Mouse (Mus musculus) hindbrain, embryonic 13.5 days (tissue): ENCODE results near the gene Olfr198. TPM values are rescaled to one million over a fixed set of nuclear protein-coding genes. Genes with fewer than 3 reads are reported as not detected.
"Not testable (repeated sequence)": the region's sequence is repeated elsewhere in the genome, so short reads cannot be mapped to it uniquely, and the experiment has no call there.

Experiments
- ATAC-seq: fragments of 200-750 bp; cut with Nextera tagmentation; 2 replicates; pipeline ENCODE4 v1.8.0; 2017; ENCODE audit warnings: moderate TSS enrichment; ENCODE audit not compliant: low FRiP score
- H3K27ac ChIP-seq: fragments of 300-500 bp; sonication (generic); 2 replicates; pipeline ENCODE4 v1.5.1; 2015; ENCODE audit warnings: inconsistent platforms, mild to moderate bottlenecking, moderate library complexity
- H3K27me3 ChIP-seq: fragments of 300-500 bp; sonication (generic); 2 replicates; pipeline ENCODE4 v1.6.1; 2015; ENCODE audit warnings: mild to moderate bottlenecking, inconsistent platforms
- H3K36me3 ChIP-seq: fragments of 300-500 bp; sonication (generic); 2 replicates; pipeline ENCODE4 v1.6.1; 2015; ENCODE audit warnings: mild to moderate bottlenecking, inconsistent platforms
- H3K4me1 ChIP-seq: fragments of 300-500 bp; sonication (generic); replicated peaks from 2 replicates; pipeline ENCODE4 v1.6.1; 2015; ENCODE audit warnings: inconsistent platforms
- H3K4me2 ChIP-seq: fragments of 300-500 bp; sonication (generic); 2 replicates; pipeline ENCODE4 v1.6.1; 2015; ENCODE audit warnings: inconsistent platforms, mild to moderate bottlenecking, moderate library complexity
- H3K4me3 ChIP-seq: fragments of 300-500 bp; sonication (generic); 2 replicates; pipeline ENCODE4 v1.5.1; 2015; ENCODE audit warnings: mild to moderate bottlenecking, inconsistent platforms
- H3K9ac ChIP-seq: fragments of 300-500 bp; sonication (generic); 2 replicates; pipeline ENCODE4 v1.6.1; 2015; ENCODE audit warnings: mild to moderate bottlenecking, inconsistent platforms
- H3K9me3 ChIP-seq: fragments of 300-500 bp; sonication (generic); 2 replicates; pipeline ENCODE4 v1.6.1; 2016; ENCODE audit warnings: inconsistent platforms
- WGBS: fragments of 180-500 bp; shearing (Covaris S2); methylation state at CpG from one replicate; pipeline ENCODE4 v1.1.7; 2015; 5-methylcytosine and 5-hydroxymethylcytosine counted together
- polyA plus RNA-seq: library from polyadenylated mRNA; unstranded; fragments of >200 nt; fragmentation: Nextera tagmentation; extraction: Ambion mirVana; gene quantifications from 2 replicates; pipeline ENCODE4 v1.2.1, GENCODE M21; 2015

The Olfr198 gene
- polyA plus RNA-seq, result not detected in 2 replicates

DNA sequence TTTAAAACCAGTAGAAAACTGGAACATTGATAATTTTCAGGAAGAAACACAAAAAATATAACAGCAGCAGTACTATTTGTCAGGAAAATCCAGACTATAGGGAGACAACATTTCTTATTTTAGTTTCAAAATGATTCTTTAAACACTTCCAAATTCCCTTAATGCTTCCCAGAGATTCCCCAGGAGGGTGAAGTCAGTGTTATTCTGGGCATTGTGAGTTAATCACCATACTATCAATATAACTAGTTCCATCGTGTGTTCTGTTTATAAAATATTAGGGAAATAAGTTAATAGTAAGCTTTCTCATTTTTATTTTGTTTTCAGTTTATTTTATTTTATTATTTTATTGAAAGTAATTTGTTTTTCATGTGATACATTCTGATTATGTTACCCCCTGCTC, at the start of gene Olfr198:
Gene Olfr198 (minus strand): TSS at position 101 of the 400 bp plus-strand sequence.
- H3K4me1 ChIP-seq, H3K27ac ChIP-seq, H3K4me2 ChIP-seq, H3K9ac ChIP-seq, H3K9me3 ChIP-seq, H3K36me3 ChIP-seq, H3K27me3 ChIP-seq, H3K4me3 ChIP-seq, ATAC-seq: not testable (repeated sequence)
- 75% methylated on average over 1 of the region's 1 CpGs for WGBS

DNA sequence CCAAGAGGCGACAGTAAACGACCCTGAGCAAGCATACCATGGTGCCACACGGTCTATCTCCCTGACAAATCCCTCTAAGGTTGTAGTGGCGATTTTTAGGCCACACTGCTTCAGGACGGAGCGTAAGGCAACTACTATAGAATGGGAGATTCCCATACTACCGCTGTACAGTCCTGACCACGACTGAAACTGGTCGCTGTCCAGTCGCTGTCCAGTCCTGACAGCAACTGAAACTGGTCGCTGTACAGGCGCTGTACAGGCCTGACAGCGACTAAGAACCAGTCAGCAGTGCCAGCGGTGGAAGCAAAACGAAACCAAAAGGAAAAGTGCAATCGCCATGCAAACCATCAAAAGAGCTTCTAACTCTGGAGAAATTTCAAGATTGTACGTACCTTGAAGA, 46.4 kb upstream of the Olfr198 start:
- H3K4me2 ChIP-seq, result no peak overlapping the region
- no peak overlapping the region for H3K9ac ChIP-seq
- H3K9me3 ChIP-seq, result 0 out of 2 replicates have a peak, but pooled peaks cover 5% of the 10 kb centered on the region
- H3K36me3 ChIP-seq, result no peaks in the 10 kb centered on the region
- H3K27me3 ChIP-seq, result no peaks in the 10 kb centered on the region
- no peak overlapping the region for H3K4me3 ChIP-seq
- no peaks in the 10 kb centered on the region for H3K4me1 ChIP-seq
- 88% methylated on average over 17 of the region's 17 CpGs for WGBS
- no peak for ATAC-seq
- H3K27ac ChIP-seq, result no peak overlapping the region

DNA sequence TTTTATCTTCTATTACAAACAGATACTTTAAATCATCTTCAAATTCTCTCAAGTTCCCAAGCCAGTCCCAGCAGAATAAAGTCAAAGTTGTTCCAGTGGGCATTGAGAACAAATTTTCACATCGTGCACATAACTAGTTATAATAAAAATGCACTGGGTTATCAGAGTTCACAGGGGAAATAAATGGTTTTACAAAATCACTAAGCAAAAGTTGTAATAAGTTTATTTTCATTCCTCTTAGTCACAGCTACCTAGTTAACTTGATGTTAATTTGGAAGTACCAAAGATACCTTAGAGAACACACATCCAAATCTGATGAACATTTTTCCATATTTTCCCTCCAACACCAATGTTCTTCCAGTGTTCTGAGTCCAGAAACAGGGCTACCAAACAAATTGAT, 16.3 kb upstream of the Olfr198 start, which contains the start of gene Olfr199:
Gene Olfr199 (minus strand): TSS at position 101 of the 400 bp plus-strand sequence.
- ATAC-seq, H3K4me3 ChIP-seq, H3K9me3 ChIP-seq, H3K27me3 ChIP-seq, H3K27ac ChIP-seq, H3K4me2 ChIP-seq, H3K9ac ChIP-seq, H3K4me1 ChIP-seq, H3K36me3 ChIP-seq: not testable (repeated sequence)
- WGBS, result 78% methylated on average over 1 of the region's 1 CpGs

DNA sequence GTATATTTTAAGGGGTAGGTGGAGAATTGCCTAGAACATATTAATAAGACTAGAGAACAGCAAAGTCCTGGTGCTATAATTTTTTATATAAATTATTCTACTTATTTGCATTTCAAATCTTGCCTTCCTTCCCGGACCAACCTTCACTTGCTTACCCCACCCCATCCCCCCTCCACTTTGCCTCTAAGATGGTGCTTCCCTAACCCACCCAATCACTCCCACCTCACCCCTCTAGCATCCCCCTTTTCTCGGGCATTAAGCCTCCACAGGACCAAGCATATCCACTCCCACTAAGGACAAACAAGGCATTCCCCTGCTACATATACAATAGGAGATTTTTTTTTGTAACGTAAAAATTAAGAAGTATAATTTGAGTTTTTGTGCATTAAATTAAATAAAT, 14.5 kb upstream of the Olfr198 start:
- 83% methylated on average over 3 of the region's 3 CpGs for WGBS
- not testable (repeated sequence) for H3K27ac ChIP-seq, H3K9me3 ChIP-seq, H3K4me3 ChIP-seq, H3K4me2 ChIP-seq, H3K4me1 ChIP-seq, H3K9ac ChIP-seq, ATAC-seq, H3K36me3 ChIP-seq, H3K27me3 ChIP-seq

DNA sequence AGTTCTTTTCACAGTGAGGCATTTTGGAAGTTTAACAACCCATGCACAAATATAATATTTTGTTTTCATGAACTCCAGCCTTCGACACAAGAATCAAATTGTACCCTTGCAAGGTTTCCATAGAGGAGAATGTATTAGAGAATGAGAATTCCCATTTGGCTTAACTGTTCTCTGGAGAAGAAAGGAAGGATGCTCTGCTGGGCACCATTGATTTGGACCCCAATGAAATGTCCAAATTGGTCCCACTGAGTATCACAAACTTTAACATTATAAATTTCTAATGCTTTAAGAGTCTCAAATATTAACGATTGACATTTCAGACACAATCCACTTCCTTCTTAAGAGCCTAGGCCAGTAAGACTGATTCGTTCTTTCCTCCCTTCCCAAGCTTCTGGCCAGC, 33.0 kb downstream of the Olfr198 start, which contains the start of gene Olfr196:
Gene Olfr196 (minus strand): TSS at position 101 of the 400 bp plus-strand sequence.
- 80% methylated on average over 3 of the region's 3 CpGs for WGBS
- ATAC-seq, result no peak
- Histone ChIP-seq H3K27ac (no peak within 1 kb of the TSS), H3K9me3 (no peaks in the 10 kb centered on the region), H3K9ac (no peak within 1 kb of the TSS), H3K4me2 (no peak within 1 kb of the TSS), H3K4me1 (no peaks in the 10 kb centered on the region), H3K36me3 (no peaks in the 10 kb centered on the region), H3K4me3 (no peak within 1 kb of the TSS), H3K27me3 (no peaks in the 10 kb centered on the region)

DNA sequence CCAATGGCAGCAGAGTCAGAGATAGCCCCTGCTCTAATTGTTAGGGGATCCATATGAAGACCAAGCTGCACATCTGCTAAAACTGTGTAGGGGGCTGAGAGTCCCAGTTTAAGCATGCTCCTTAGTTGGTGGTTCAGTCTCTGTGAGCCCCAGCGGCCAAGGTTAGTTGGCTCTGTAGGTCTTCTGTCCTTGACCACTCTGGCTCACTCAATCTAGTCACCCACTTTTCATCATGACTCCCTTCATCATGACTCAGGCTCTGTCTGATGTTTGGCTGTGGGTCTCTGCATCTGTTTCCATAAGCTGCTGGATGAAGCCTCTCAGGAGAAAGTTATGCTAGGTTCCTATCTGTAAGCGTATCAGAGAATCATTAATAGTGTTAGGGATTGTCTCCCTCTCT, 51.3 kb downstream of the Olfr198 start:
- Histone ChIP-seq H3K9ac (no peak overlapping the region), H3K4me3 (no peak overlapping the region), H3K4me2 (no peak overlapping the region), H3K4me1 (no peaks in the 10 kb centered on the region), H3K9me3 (no peaks in the 10 kb centered on the region), H3K36me3 (no peaks in the 10 kb centered on the region), H3K27ac (no peak overlapping the region), H3K27me3 (no peaks in the 10 kb centered on the region)
- WGBS, result 93% methylated on average over 2 of the region's 2 CpGs
- ATAC-seq, result no peak

Other genes with a start within 250 kb of the Olfr198 start
- not detected in 2 replicates for gene Olfr183, start 208.2 kb downstream of the Olfr198 start, polyA plus RNA-seq
- not detected in 2 replicates for gene Olfr186, start 173.2 kb downstream of the Olfr198 start, polyA plus RNA-seq
- gene Olfr187, start 163.8 kb downstream of the Olfr198 start, polyA plus RNA-seq, result not detected in 2 replicates
- not detected in 2 replicates for gene Olfr190, start 125.5 kb downstream of the Olfr198 start, polyA plus RNA-seq
- gene Olfr191, start 113.7 kb downstream of the Olfr198 start, polyA plus RNA-seq, result not detected in 2 replicates
- gene Olfr193, start 91.7 kb downstream of the Olfr198 start, polyA plus RNA-seq, result not detected in 2 replicates
- gene Olfr194, start 82.5 kb downstream of the Olfr198 start, polyA plus RNA-seq, result not detected in 2 replicates
- not detected in 2 replicates for gene Olfr195, start 56.5 kb downstream of the Olfr198 start, polyA plus RNA-seq
- not detected in 2 replicates for gene Olfr196, start 33.1 kb downstream of the Olfr198 start, polyA plus RNA-seq
- gene Olfr199, start 16.2 kb upstream of the Olfr198 start, polyA plus RNA-seq, result not detected in 2 replicates
- gene Olfr201, start 69.1 kb upstream of the Olfr198 start, polyA plus RNA-seq, result not detected in 2 replicates
- not detected in 2 replicates for gene Olfr202, start 83.3 kb upstream of the Olfr198 start, polyA plus RNA-seq
- not detected in 2 replicates for gene Olfr203, start 95.3 kb upstream of the Olfr198 start, polyA plus RNA-seq
- gene Olfr204, start 114.7 kb upstream of the Olfr198 start, polyA plus RNA-seq, result not detected in 2 replicates
- not detected in 2 replicates for gene Olfr205, start 127.6 kb upstream of the Olfr198 start, polyA plus RNA-seq
- gene Olfr206, start 145.7 kb upstream of the Olfr198 start, polyA plus RNA-seq, result not detected in 2 replicates
- gene Olfr209, start 160.5 kb upstream of the Olfr198 start, polyA plus RNA-seq, result not detected in 2 replicates
- 0.10 TPM in 1 of 2 replicates, not detected in the other for gene Gabrr3, start 203.8 kb upstream of the Olfr198 start, polyA plus RNA-seq